Mouse (Mus musculus) lung, embryonic 16.5 days (tissue): Measurements from ENCODE around the gene Dmxl2. TPM values are rescaled to one million over a fixed set of nuclear protein-coding genes. Genes with fewer than 3 reads are reported as not detected.

Source experiments
- ATAC-seq: fragments of 200-750 bp; cut with Nextera tagmentation; 2 replicates; pipeline ENCODE4 v1.8.0; 2017; ENCODE audit warnings: low read depth, mild to moderate bottlenecking, moderate library complexity
- H3K27ac ChIP-seq: fragments of 300-500 bp; sonication (generic); 2 replicates; pipeline ENCODE4 v1.5.1; 2014; ENCODE audit warnings: mild to moderate bottlenecking, control low read depth, low read length
- H3K27me3 ChIP-seq: fragments of 300-500 bp; sonication (generic); 2 replicates; pipeline ENCODE4 v1.6.1; 2014; ENCODE audit warnings: low read depth, low read length, mixed read lengths; ENCODE audit not compliant: control insufficient read depth, insufficient read depth
- H3K36me3 ChIP-seq: fragments of 300-500 bp; sonication (generic); 2 replicates; pipeline ENCODE4 v1.6.1; 2014; ENCODE audit warnings: low read length; ENCODE audit not compliant: control insufficient read depth, insufficient read depth
- H3K4me1 ChIP-seq: fragments of 300-500 bp; sonication (generic); replicated peaks from 2 replicates; pipeline ENCODE4 v1.6.1; 2014; ENCODE audit warnings: low read length, mixed read lengths; ENCODE audit not compliant: control insufficient read depth, insufficient read depth
- H3K4me2 ChIP-seq: fragments of 300-500 bp; sonication (generic); 2 replicates; pipeline ENCODE4 v1.6.1; 2014; ENCODE audit warnings: low read depth, low read length, control low read depth
- H3K4me3 ChIP-seq: fragments of 300-500 bp; sonication (generic); 2 replicates; pipeline ENCODE4 v1.5.1; 2014; ENCODE audit warnings: mild to moderate bottlenecking, low read length, control low read depth
- H3K9ac ChIP-seq: fragments of 300-500 bp; sonication (generic); 2 replicates; pipeline ENCODE4 v1.6.1; 2014; ENCODE audit warnings: low read length, control low read depth
- H3K9me3 ChIP-seq: fragments of 300-500 bp; sonication (generic); 2 replicates; pipeline ENCODE4 v1.6.1; 2016; ENCODE audit warnings: low read length; ENCODE audit not compliant: control insufficient read depth
- WGBS: fragments of 180-500 bp; shearing (Covaris S2); extraction: QIAGEN DNeasy Blood & Tissue Kit; methylation state at CpG from one replicate; pipeline ENCODE4 v1.1.7; 2014; 5-methylcytosine and 5-hydroxymethylcytosine counted together
- polyA plus RNA-seq: library from polyadenylated mRNA; unstranded; fragments of >200 nt; fragmentation: Nextera tagmentation; extraction: Ambion mirVana; gene quantifications from 2 replicates; pipeline ENCODE4 v1.2.1, GENCODE M21; 2015

Dmxl2 gene
- polyA plus RNA-seq, 1 experiment from 2014 or later, result 2.2 TPM

DNA sequence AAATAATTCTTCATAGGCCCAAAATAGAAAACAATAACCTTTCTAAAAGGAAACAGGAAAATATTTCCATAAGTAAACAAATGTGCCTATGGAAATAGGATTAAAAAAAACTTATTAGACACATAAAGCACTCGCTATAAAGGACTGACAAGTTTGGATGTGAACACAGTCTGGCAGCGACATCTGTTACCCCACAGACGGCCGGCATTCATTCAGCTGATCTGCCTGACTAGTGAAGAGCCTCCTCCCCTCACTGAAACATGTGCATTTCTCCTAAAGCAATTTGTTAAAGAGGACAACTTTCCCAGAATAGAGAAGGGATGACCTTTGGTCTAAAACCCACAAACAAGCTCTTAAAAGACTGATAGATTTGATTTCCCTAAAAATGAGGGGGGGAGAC, 35.6 kb upstream of the Dmxl2 start:
- 42% methylated on average over 4 of the region's 4 CpGs for WGBS
- no peak overlapping the region for H3K4me2 ChIP-seq
- H3K27ac ChIP-seq, result no peak overlapping the region
- H3K36me3 ChIP-seq, result no peaks in the 10 kb centered on the region
- peaks cover 3% of the 10 kb centered on the region; the same call in 1 of the 2 replicates for H3K4me1 ChIP-seq
- H3K27me3 ChIP-seq, result no peaks in the 10 kb centered on the region
- no peaks in the 10 kb centered on the region for H3K9me3 ChIP-seq
- no peak overlapping the region for H3K9ac ChIP-seq
- ATAC-seq, result no peak
- H3K4me3 ChIP-seq, result no peak overlapping the region

DNA sequence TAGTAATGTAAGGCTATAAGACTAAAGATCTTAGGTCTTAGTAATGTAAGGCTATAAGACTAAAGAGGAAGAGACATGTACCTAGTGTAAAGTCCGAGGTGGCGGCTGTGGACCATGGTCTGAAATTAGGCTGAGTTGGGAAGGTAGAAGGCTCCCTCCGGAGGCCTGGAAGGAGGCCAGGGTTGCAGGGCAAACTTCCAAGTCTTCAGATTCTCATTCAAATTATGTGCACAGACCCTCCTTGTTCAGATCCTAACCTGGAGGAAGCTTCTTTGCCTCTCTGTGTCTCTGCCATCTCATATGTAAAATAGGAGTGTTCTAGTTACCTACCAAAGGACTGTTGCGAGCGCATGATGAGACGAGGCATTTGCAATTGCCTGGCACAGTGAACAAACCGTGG, 34.8 kb upstream of the Dmxl2 start:
- Histone ChIP-seq H3K4me1 (peaks cover 3% of the 10 kb centered on the region; the same call in 1 of the 2 replicates), H3K4me2 (no peak overlapping the region), H3K27ac (no peak overlapping the region), H3K9ac (no peak overlapping the region), H3K36me3 (no peaks in the 10 kb centered on the region), H3K9me3 (no peaks in the 10 kb centered on the region), H3K4me3 (no peak overlapping the region), H3K27me3 (no peaks in the 10 kb centered on the region)
- no peak for ATAC-seq
- WGBS, result 72% methylated on average over 7 of the region's 7 CpGs

DNA sequence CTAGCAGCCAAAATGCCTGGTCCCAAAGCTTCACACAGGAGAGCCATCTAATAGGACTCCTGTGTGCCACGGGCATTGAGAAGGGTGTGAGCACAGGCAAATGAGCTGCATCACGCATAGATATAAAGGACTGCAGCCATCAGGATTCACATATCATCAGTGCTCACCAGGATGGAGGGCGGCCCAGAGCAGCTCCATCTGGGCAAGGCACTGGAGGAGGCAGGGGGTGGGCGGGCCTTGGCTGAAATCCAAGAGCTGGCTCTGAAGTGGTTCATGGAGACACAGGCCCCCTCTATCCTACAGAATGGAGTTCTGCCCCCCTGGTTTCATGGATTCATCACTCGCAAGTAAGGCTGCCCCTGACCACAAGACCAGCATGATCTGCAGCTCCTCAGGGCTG, 32.5 kb upstream of the Dmxl2 start:
- Histone ChIP-seq H3K4me2 (no peak overlapping the region), H3K27me3 (no peaks in the 10 kb centered on the region), H3K4me1 (peaks cover 3% of the 10 kb centered on the region; the same call in 1 of the 2 replicates), H3K27ac (no peak overlapping the region), H3K4me3 (no peak overlapping the region), H3K36me3 (no peaks in the 10 kb centered on the region), H3K9ac (no peak overlapping the region), H3K9me3 (no peaks in the 10 kb centered on the region)
- ATAC-seq, result 0 out of 2 replicates have a peak, but pooled peaks have one; percentile 20
- WGBS, result 28% methylated on average over 5 of the region's 5 CpGs

DNA sequence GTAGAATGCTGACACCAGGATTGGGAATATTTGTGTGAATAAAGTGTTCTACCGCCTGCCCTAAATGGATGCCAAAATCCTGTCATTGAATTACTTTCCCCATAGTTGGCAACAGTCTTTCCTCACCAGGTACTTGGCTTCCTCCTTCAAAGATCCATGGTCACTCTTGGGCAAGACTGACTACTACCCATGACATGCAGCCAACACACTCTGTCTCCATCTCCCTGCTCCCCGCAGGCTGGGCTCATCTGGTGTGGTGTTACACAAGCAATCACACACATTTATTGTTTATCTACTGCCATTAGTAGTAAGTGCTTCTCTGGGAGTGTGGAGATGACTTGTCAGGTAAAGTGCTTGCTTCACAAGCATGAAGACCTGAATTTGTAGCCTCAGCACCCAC, 31.5 kb upstream of the Dmxl2 start:
- no peak overlapping the region for H3K4me2 ChIP-seq
- ATAC-seq, result no peak
- 84% methylated on average over 2 of the region's 2 CpGs for WGBS
- H3K27ac ChIP-seq, result no peak overlapping the region
- H3K4me3 ChIP-seq, result no peak overlapping the region
- H3K9ac ChIP-seq, result no peak overlapping the region
- no peaks in the 10 kb centered on the region for H3K36me3 ChIP-seq
- peaks cover 3% of the 10 kb centered on the region; the same call in 1 of the 2 replicates for H3K4me1 ChIP-seq
- H3K27me3 ChIP-seq, result no peaks in the 10 kb centered on the region
- H3K9me3 ChIP-seq, result no peaks in the 10 kb centered on the region

DNA sequence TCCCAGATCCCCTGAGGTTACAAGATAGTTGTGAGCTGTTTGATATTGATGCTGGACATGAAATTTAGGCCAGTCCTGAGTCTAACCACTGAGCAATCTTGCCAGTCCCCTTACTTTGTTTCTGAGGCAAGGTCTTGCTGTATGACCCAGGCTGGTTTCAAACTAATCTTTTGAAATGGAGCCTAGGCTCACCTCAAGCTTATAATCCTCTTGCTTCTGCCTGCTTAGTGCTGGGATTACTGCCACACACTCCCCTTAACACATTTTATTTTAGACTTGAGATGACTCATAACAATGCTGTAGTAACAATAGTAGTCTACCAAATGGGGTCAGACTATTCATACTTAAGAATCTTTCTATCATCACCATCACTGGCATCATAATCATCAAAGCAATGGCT, 30.0 kb upstream of the Dmxl2 start:
- Histone ChIP-seq H3K27me3 (no peaks in the 10 kb centered on the region), H3K36me3 (no peaks in the 10 kb centered on the region), H3K9ac (no peak overlapping the region), H3K4me2 (no peak overlapping the region), H3K4me3 (no peak overlapping the region), H3K4me1 (peaks cover 3% of the 10 kb centered on the region; the same call in 1 of the 2 replicates), H3K9me3 (no peaks in the 10 kb centered on the region), H3K27ac (no peak overlapping the region)
- no peak for ATAC-seq

DNA sequence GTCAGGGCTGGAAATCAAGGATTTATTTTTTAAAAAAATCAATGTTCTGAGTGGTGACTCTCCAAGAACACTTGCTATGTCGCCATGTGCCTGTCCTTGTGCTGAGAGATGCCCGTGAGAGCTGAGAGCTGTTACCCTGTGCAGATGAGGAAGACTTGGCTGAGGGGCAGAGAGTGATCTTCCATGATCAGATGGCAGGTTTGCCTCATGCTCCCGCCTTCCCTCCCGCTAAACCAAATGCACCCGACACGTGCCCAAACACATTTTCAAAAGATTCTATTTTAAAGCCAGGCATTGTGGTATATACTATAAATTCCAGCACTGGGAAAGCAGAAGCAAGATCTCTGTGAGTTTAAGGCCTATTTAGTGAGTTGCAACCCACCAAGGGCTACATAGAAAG, 29.4 kb upstream of the Dmxl2 start:
- H3K27me3 ChIP-seq, result no peaks in the 10 kb centered on the region
- no peak overlapping the region for H3K9ac ChIP-seq
- no peaks in the 10 kb centered on the region for H3K9me3 ChIP-seq
- H3K27ac ChIP-seq, result no peak overlapping the region
- peaks cover 3% of the 10 kb centered on the region; the same call in 1 of the 2 replicates for H3K4me1 ChIP-seq
- ATAC-seq, result no peak
- H3K4me2 ChIP-seq, result no peak overlapping the region
- no peaks in the 10 kb centered on the region for H3K36me3 ChIP-seq
- no peak overlapping the region for H3K4me3 ChIP-seq
- 79% methylated on average over 6 of the region's 6 CpGs for WGBS

DNA sequence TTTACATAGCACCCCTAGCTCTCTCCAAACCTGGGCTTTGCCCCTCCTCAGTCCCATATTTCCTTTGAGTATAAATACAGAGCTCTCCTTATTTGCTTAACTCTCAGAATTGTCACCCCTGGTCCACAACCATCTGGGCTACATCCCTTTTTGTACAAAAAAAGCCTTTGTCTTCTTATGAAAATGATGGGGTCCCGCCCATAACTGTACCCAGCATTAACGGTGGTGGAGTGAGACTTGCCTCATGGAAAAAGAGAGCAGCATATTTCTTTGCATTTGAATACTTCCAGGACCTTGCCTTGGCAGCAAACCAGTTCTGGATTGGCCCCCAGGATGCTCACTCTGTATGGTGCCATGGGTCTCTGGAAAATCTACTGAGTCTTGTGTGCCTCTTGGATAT, 28.5 kb upstream of the Dmxl2 start:
- Histone ChIP-seq H3K36me3 (no peaks in the 10 kb centered on the region), H3K9me3 (no peaks in the 10 kb centered on the region), H3K27me3 (no peaks in the 10 kb centered on the region), H3K27ac (no peak overlapping the region), H3K4me2 (no peak overlapping the region), H3K4me1 (peaks cover 3% of the 10 kb centered on the region; the same call in 1 of the 2 replicates), H3K4me3 (no peak overlapping the region), H3K9ac (no peak overlapping the region)
- no peak for ATAC-seq
- 64% methylated on average over 2 of the region's 2 CpGs for WGBS

DNA sequence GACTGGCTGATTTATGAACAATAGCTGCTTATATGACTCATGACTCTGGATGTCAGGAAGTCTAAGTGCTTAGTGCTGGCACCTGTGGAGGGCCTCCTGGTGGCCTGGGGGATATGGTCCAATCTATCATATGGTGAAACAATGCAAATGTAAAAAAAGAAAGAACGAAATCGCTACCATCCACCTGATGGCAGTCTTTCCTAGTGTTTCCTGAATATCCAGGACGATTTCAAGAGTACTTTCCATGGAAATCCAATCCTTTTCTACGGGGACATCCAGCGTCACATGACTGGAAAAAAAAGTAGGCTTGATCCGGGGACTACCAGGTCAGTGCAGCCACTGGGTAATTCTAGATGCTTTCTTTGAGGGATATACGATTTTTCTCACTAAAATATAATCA, 26.3 kb upstream of the Dmxl2 start:
- Histone ChIP-seq H3K36me3 (no peaks in the 10 kb centered on the region), H3K4me2 (no peak overlapping the region), H3K4me1 (no peaks in the 10 kb centered on the region), H3K9ac (no peak overlapping the region), H3K9me3 (no peaks in the 10 kb centered on the region), H3K27me3 (no peaks in the 10 kb centered on the region), H3K27ac (no peak overlapping the region), H3K4me3 (no peak overlapping the region)
- 64% methylated on average over 7 of the region's 7 CpGs for WGBS
- ATAC-seq, result no peak

DNA sequence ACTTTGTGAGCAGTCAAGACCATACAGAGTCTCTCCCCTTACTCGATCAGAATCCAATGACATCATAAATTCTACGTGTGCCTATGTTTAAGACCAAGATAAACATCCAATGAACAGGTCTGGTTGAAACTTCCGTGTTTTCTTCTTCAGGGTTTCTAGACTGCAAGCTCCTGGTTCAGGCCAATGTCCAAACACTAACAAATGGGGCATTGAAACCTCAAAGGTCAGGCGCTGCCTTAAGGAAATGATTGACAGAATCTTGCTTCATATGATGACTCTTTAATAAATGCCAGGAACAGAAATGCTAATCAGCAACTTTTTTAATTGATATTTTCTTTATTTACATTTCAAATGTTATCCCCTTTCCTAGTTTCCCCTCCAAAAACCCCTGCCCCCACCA, 18.9 kb upstream of the Dmxl2 start:
- no peak overlapping the region for H3K27ac ChIP-seq
- ATAC-seq, result no peak
- 70% methylated on average over 4 of the region's 4 CpGs for WGBS
- no peaks in the 10 kb centered on the region for H3K27me3 ChIP-seq
- H3K4me2 ChIP-seq, result no peak overlapping the region
- no peak overlapping the region for H3K9ac ChIP-seq
- no peaks in the 10 kb centered on the region for H3K9me3 ChIP-seq
- H3K36me3 ChIP-seq, result no peaks in the 10 kb centered on the region
- no peak overlapping the region for H3K4me3 ChIP-seq
- H3K4me1 ChIP-seq, result no peaks in the 10 kb centered on the region

DNA sequence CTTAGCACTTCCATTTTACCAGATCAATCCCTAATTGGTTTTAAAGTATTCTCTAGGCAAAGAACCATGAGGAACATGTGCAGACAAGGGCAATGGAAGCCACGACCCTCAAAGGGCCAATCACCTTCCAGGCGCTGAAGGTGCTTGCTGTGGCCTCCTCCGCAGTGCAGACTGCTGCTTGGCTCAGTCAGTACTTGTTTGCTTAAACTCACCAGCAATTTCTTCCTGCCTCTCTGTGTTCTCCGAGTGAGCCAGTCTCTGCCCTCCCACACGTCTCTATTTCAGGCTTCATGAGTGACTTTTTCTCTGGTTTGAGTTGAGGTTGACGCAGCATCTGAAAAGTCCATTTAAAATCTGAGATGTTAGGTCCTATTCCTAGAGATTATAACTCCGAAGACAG, 17.5 kb upstream of the Dmxl2 start:
- Histone ChIP-seq H3K9me3 (no peaks in the 10 kb centered on the region), H3K9ac (no peak overlapping the region), H3K4me3 (no peak overlapping the region), H3K4me2 (no peak overlapping the region), H3K36me3 (no peaks in the 10 kb centered on the region), H3K27ac (no peak overlapping the region), H3K27me3 (no peaks in the 10 kb centered on the region), H3K4me1 (no peaks in the 10 kb centered on the region)
- ATAC-seq, result no peak
- 57% methylated on average over 7 of the region's 7 CpGs for WGBS
